Mouse (Mus musculus) gastrocnemius, postnatal 36 days (tissue): Measurements from ENCODE around the gene Zfp786. TPM values are rescaled to one million over a fixed set of nuclear protein-coding genes. Genes with fewer than 3 reads are reported as not detected.
A peak's percentile ranks its signal among the peaks of the same experiment; 100 is the strongest.
"Not testable (repeated sequence)": the region's sequence is repeated elsewhere in the genome, so short reads cannot be mapped to it uniquely, and the experiment has no call there.

Source experiments
- DNase-seq, 2 experiments: peaks; one replicate each; pipeline ENCODE4 v3.0.0; 2022
- intact Hi-C: fragments of 180-260 bp; cut with DNase I; formaldehyde crosslinking; loops from one replicate; pipeline ENCODE4 v1.15.1; 2025
- microRNA-seq, 2 experiments: library from miRNA; unstranded; fragments of <30 nt; microRNA quantifications; one replicate each; pipeline ENCODE4 v1.2.0; 2021
- total RNA-seq, 2 experiments: library from RNA; stranded (reverse); gene quantifications; 2 replicates each; pipeline ENCODE4 v1.2.3; 2021

Zfp786 gene
- total RNA-seq, 2 experiments from 2014 or later = 0.27 to 0.69 TPM

DNA sequence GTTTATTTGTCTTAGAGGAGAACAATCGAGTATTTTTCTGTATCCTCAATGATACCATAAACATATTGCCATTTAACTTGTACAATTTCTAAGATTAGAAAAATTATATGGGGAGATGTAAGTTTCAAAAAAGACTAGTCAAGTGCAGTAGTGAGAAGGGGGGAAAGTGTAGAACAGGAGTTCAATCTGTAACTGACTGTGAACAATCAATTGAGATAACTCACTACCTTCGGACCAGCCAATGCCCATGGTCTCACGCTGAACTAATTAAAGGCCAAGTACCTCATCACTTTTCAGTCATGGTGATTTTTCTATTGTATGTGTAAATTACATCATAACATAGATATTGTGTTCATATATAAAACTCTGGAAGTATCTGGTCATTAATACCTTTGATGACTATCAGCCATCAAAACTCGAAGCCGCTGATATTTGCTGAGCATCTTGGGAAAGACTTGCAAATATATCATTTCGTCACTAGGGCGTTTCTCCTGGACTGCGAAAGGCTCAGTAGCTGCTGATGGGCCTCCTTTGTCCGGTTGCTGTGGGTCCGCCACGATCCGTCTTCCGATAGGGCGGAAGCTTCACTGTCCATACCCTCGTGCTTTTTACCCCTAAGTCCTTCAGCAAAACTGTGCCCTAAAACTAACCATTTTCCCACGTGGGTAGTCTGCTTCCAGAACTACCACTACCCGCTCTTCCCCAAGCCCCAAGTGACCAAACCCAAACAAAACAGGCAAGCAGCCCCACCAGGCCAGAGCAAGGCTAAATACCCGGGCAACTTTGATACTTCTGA is 42.5 kb downstream of the Zfp786 start:
- peak; percentile 74 to 75 for DNase-seq
- intact Hi-C loops = no loop called here

DNA sequence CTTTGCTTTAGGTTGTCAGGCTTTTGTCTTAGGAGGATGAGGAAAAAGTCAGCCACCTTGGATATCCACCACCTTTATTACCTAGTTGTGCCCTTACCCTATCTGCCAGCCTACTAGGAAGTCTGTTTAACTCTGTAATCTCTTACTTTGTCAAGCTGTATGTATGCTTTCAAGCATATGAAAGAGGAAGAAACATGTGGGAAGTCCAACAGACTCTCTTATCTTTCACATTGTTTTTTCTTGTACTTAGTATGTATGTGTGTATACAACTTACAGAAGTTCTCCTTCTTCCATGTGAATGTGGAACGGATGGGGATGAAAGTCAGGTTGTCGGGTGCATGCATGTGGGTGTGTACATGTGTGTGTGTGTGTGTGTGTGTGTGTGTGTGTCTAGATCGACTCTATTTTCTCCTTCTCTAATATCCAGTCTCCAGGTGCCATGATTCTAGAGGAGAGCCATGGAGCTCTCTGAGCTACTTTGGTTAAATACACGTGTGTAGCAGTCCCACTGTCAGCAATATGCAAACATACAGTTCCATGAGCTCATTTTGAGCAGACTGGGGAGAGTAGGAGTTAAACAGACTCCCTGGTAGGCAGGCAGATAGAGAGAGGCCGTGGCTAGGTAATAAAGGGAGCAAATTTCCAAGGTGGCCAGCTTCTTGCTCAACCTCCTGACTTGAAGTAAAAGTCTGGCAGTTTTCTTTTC is 45.8 kb downstream of the Zfp786 start:
- no peak for DNase-seq
- intact Hi-C loops = no loop called here

DNA sequence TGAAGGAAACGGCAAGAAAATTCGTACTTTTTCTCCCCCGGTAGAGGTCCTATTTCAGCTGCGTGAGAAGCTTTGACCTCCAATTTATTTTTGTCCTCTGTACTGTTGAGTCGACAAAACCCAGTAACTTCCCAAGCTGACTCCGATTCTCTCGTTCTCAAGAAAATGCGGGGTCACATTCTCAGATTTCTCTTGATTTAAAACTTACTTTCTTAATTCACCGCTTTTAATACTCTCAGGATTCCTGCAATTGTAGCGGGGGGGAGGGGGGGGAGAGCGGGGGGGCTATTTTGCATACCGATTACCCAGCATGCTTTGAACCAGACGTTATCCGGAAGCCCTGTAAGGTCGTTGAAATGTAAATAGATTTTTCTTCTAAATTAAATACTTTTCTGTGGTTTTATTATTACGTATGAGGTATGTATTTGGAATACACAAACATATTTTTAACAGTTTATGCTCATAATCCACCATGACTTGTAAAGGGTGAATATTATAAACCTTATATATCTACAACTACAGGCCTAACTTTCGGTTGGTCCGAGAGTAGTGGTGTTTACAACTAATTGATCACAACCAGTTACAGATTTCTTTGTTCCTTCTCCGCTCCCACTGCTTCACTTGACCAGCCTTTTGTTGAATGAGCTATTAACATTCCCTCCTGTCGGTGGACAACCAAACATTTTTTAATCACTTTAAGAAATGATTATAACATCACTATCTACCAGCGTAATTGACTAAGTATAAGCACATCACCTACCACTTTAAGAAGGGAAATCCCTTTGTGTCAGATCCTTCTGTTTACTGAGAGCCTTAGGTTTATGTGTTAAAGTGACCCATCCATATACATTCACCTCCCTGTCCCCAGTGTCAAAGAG is 49.3 kb downstream of the Zfp786 start:
- no peak for DNase-seq
- intact Hi-C loops = no loop called here

DNA sequence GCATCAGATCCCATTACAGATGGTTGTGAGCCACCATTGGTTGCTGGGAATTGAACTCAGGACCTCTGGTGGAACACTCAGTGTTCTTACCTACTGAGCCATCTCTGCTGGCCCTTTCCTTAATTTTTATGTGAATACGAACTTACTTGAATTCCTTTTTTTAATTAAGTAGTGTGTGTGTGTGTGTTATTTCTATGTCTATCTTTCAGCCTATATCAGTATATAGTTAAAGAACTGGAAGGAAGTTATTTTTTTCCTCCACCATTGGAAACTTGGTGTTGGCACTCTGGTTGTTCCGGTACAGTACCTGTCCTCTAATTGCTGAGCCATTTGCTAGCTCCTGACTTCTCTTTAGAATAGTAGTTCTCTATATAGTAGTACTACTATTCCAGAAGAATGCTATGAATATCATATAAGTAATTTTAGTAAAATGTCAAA is 50.1 kb downstream of the Zfp786 start:
- intact Hi-C loops = no loop called here
- no peak for DNase-seq

DNA sequence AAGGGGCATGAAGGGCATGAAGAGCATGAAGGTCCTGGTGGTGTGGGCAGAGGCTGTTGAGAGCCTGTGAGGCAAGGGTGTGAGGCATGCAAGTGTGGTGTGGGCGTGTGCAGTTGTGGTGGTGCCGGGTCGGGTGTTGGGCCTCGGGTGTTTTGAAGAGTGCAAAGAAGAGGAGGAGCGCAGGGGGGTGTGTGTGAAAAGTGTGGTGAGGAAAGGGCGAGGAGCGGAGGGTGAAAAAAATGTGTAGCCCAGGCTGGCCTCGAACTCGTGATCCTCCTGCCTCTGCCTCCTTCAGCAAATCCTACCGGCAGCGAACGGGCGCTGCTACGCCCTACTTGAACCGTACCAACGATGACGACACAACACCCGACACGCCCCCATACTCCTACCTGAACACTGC is 58.9 kb downstream of the Zfp786 start:
- intact Hi-C loops, DNase-seq: not testable (repeated sequence)

DNA sequence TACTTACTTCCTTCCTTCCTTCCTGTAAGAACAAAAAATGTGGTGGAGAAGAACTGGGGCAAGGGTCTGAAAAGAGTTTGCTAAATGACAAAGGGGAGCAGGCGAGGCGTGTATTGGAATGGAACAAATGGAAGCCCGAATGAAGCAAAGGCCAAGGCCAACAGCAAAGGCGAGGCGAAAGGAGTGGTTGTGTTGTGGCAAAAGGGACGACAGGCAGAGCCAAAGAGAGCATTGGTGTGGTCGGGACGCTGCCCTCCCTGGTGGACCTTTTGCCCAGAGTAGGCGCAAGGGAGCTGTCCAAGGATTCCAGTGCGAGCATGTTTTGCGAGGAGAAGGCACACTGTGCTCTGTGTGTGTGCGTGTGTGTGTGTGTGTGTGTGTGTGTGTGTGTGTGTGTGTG is 59.6 kb downstream of the Zfp786 start:
- DNase-seq, intact Hi-C loops: not testable (repeated sequence)

DNA sequence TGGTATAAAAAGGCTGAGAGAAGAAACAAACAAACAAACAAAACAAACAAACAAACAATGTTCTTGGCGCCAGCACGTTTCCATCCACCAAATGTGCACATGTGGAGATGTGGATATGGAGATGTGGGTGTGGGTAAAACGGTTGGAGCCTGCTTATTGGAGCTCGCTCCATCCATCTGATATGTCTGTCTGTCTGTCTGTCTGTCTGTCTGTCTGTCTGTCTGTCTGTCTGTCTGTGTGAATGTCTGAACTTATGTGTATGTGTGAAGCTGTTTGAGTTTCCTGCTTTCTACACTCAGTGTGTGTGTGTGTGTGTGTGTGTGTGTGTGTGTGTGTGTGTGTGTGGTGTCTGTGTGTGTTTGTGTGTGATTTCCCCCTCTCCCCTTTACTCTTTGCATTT is 60.8 kb downstream of the Zfp786 start:
- intact Hi-C loops, DNase-seq: not testable (repeated sequence)

Small RNA genes lying within 50 kb of the gene (microRNA-seq; reads per million reads assigned to microRNA genes)
- gene Mir704 = 0 to 0.36 reads per million in 2 experiments

Other genes starting within 250 kb of the Zfp786 start
- 1 to 10 TPM; 6.7 to 8.2 TPM for gene Ezh2, start 235.5 kb downstream of the Zfp786 start, total RNA-seq
- gene Pdia4, start 17.4 kb downstream of the Zfp786 start, total RNA-seq = 10 to 100 TPM; 12.4 to 14.2 TPM
- 1 to 10 TPM; 4.0 to 6.2 TPM for gene Zfp398, start 4.8 kb upstream of the Zfp786 start, total RNA-seq
- 1 to 10 TPM; 5.9 to 6.4 TPM for gene Zfp282, start 46.3 kb upstream of the Zfp786 start, total RNA-seq
- gene Zfp212, start 89.6 kb upstream of the Zfp786 start, total RNA-seq = 1 to 10 TPM; 7.8 to 8.5 TPM
- gene Zfp956, start 122.5 kb upstream of the Zfp786 start, total RNA-seq = 1 to 10 TPM; 4.3 to 8.9 TPM
- 10 to 100 TPM; 14.4 to 16.3 TPM for gene Zfp777, start 218.0 kb upstream of the Zfp786 start, total RNA-seq